Mouse (Mus musculus) E14TG2a.4 (cell line): ENCODE measurements around the gene Olfr1254.

ENCODE experiments used
- CTCF ChIP-seq: conservative IDR thresholded peaks from 2 replicates; pipeline ENCODE4 v1.5.1; 2014; ENCODE audit warnings: low read length
- NANOG ChIP-seq: IDR thresholded peaks from 2 replicates; pipeline ENCODE4 v1.6.1; 2014; ENCODE audit warnings: borderline replicate concordance, low read length, mixed read lengths

GRCm38 (mm10) chr2:89820216-89820615, 26.8 kb upstream of the Olfr1254 start:
- TF ChIP-seq CTCF (no peak), NANOG (no peak)
